ENCODE assay signal across 10 mouse cellular contexts in genomic region chr5:3512584-3512983, GRCm38 (mm10). TPM values are rescaled to one million over a fixed set of nuclear protein-coding genes. Genes with fewer than 3 reads are reported as not detected.
A peak's percentile ranks its signal among the peaks of the same experiment; 100 is the strongest.
DNase-seq lines count a peak whose midpoint lies in the region; ATAC-seq lines count a peak whose summit lies in the region.
"Had no signal": no experiment of that assay in that cellular context is flagged by ENCODE, and none has a peak within 500 bp of the region (broad histone marks: within the 10 kb centered on the region; RNA-seq: fewer than 3 reads in every experiment).

No protein-coding gene starts in this region.

- H3K4me1 ChIP-seq in midbrain, embryonic 11.5 days (ENCODE audit: control insufficient read depth, insufficient read depth, low read length), result no peaks in the 10 kb centered on the region
- H3K4me1 ChIP-seq in midbrain, embryonic 10.5 days, result no peaks in the 10 kb centered on the region

- no peak overlapping the region for H3K4me3 ChIP-seq in midbrain, embryonic 11.5 days (ENCODE audit: low read depth, low read length)
- no peak overlapping the region for H3K4me3 ChIP-seq in midbrain, embryonic 10.5 days
- H3K4me3 ChIP-seq: neural tube, embryonic 12.5 days had no signal

- no peaks in the 10 kb centered on the region for H3K9me3 ChIP-seq in midbrain, embryonic 11.5 days (ENCODE audit: control insufficient read depth, low read length)
- no peaks in the 10 kb centered on the region for H3K9me3 ChIP-seq in midbrain, embryonic 10.5 days (replicated peaks)
- H3K9me3 ChIP-seq: neural tube, embryonic 12.5 days had no signal

- H3K4me2 ChIP-seq in midbrain, embryonic 11.5 days, result no peak overlapping the region
- H3K4me2 ChIP-seq: neural tube, embryonic 12.5 days had no signal

- no peaks in the 10 kb centered on the region for H3K27me3 ChIP-seq in midbrain, embryonic 11.5 days (ENCODE audit: control insufficient read depth, insufficient read depth, low read length)
- no peaks in the 10 kb centered on the region for H3K27me3 ChIP-seq in midbrain, embryonic 10.5 days (ENCODE audit: low read depth, poor library complexity, severe bottlenecking)
- H3K27me3 ChIP-seq: neural tube, embryonic 12.5 days had no signal

- H3K9ac ChIP-seq in midbrain, embryonic 11.5 days (ENCODE audit: low read length), result no peak overlapping the region
- H3K9ac ChIP-seq: neural tube, embryonic 12.5 days had no signal

- H3K36me3 ChIP-seq in midbrain, embryonic 11.5 days (ENCODE audit: control insufficient read depth, insufficient read depth, low read length), result no peaks in the 10 kb centered on the region
- no peaks in the 10 kb centered on the region for H3K36me3 ChIP-seq in midbrain, embryonic 10.5 days
- H3K36me3 ChIP-seq: neural tube, embryonic 12.5 days had no signal

- peak; percentile 22; the same call in 1 of the 2 replicates for ATAC-seq in midbrain, embryonic 11.5 days (ENCODE audit: low FRiP score)
- peak; percentile 72 for ATAC-seq in erythroid progenitor cell, adult 5-6 weeks (replicated peaks; ENCODE audit: low FRiP score, poor library complexity, severe bottlenecking)
- 0 out of 2 replicates have a peak, but pooled peaks have one; percentile 25 for ATAC-seq in neutrophil, adult 5-6 weeks (ENCODE audit: extremely low read depth, insufficient number of reproducible peaks, low FRiP score, poor library complexity, severe bottlenecking)

- no peak overlapping the region for H3K27ac ChIP-seq in midbrain, embryonic 11.5 days (ENCODE audit: low read depth, low read length)
- H3K27ac ChIP-seq in midbrain, embryonic 10.5 days (replicated peaks), result no peak overlapping the region
- H3K27ac ChIP-seq: neural tube, embryonic 12.5 days had no signal

- peak; percentile 42 for DNase-seq in embryo, embryonic 10.5 days (ENCODE audit: low spot score)
- DNase-seq in embryo, embryonic 9.5 days (ENCODE audit: extremely low spot score), result no peak
- DNase-seq in midbrain, embryonic 11.5 days (ENCODE audit: low spot score, missing footprints), result peak; percentile 68
- no peak for DNase-seq in midbrain, embryonic 10.5 days (ENCODE audit: low spot score)
- DNase-seq in right cerebral cortex, adult 18-20 months, result no peak
- DNase-seq in yolk sac, embryonic 10.5 days (ENCODE audit: low spot score), result no peak
- DNase-seq: heart, postnatal 36 days had no signal

- WGBS in midbrain, embryonic 11.5 days, result 56% methylated on average over 4 of the region's 4 CpGs
- 58% methylated on average over 4 of the region's 4 CpGs for WGBS in midbrain, embryonic 10.5 days

RNA-seq across cellular contexts. Expression of gene Fam133b, which starts 31.0 kb away (rescaled TPM):
- polyA plus RNA-seq in midbrain, embryonic 11.5 days (2014; fragmentation: Nextera tagmentation; extraction: Ambion mirVana), result 43.0 and 47.3 TPM in 2 replicates
- polyA plus RNA-seq in midbrain, embryonic 10.5 days (2016; fragmentation: Nextera tagmentation; extraction: Ambion mirVana), result 36.8 and 39.7 TPM in 2 replicates
- total RNA-seq in erythroid progenitor cell, adult 5-6 weeks (2015; ENCODE audit: low replicate concordance), result 57.0 and 58.4 TPM in 2 replicates
- 102 and 153 TPM in 2 replicates for total RNA-seq in erythroid progenitor cell, adult 5-6 weeks (2017; ENCODE audit: low replicate concordance)
- total RNA-seq in neutrophil, adult 5-6 weeks (2017), result 76.1 and 83.7 TPM in 2 replicates

RNA-seq across cellular contexts. Expression of gene 1700109H08Rik, which starts 58.8 kb away (rescaled TPM):
- polyA plus RNA-seq in midbrain, embryonic 11.5 days (2014; fragmentation: Nextera tagmentation; extraction: Ambion mirVana), result 2.0 and 3.4 TPM in 2 replicates
- polyA plus RNA-seq in midbrain, embryonic 10.5 days (2016; fragmentation: Nextera tagmentation; extraction: Ambion mirVana), result 3.0 and 3.3 TPM in 2 replicates
- 32.4 and 38.6 TPM in 2 replicates for total RNA-seq in erythroid progenitor cell, adult 5-6 weeks (2015; ENCODE audit: low replicate concordance)
- 6.7 and 30.4 TPM in 2 replicates for total RNA-seq in erythroid progenitor cell, adult 5-6 weeks (2017; ENCODE audit: low replicate concordance)
- total RNA-seq in neutrophil, adult 5-6 weeks (2017), result 18.7 and 28.1 TPM in 2 replicates

Comparison
In these comparisons a context has a peak if more than half of its experiments do, and no peak if none do; other contexts are left out.
1. DNase-seq: peak in embryo, embryonic 10.5 days (single experiment) and midbrain, embryonic 11.5 days (single experiment); none in embryo, embryonic 9.5 days (single experiment), midbrain, embryonic 10.5 days (single experiment), right cerebral cortex, adult 18-20 months (single experiment) and yolk sac, embryonic 10.5 days (single experiment).
2. ATAC-seq: peak in every context shown above with its lines; median percentile 72 in erythroid progenitor cell, adult 5-6 weeks; 25 in neutrophil, adult 5-6 weeks; 22 in midbrain, embryonic 11.5 days.